Mouse (Mus musculus) heart, embryonic 11.5 days (tissue): ENCODE results near the gene Slc22a17. TPM values are rescaled to one million over a fixed set of nuclear protein-coding genes. Genes with fewer than 3 reads are reported as not detected.

ENCODE experiments used
- ATAC-seq: fragments of 200-750 bp; cut with Nextera tagmentation; replicated peaks from 2 replicates; pipeline ENCODE4 v1.8.0; 2017; ENCODE audit warnings: moderate library complexity; ENCODE audit not compliant: insufficient number of reproducible peaks, low FRiP score, low TSS enrichment
- H3K27ac ChIP-seq: fragments of 300-500 bp; sonication (generic); 2 replicates; pipeline ENCODE4 v1.5.1; 2014; ENCODE audit warnings: mild to moderate bottlenecking, low read depth, low read length
- H3K27me3 ChIP-seq: fragments of 300-500 bp; sonication (generic); 2 replicates; pipeline ENCODE4 v1.6.1; 2014; ENCODE audit warnings: mild to moderate bottlenecking, low read length, mixed read lengths; ENCODE audit not compliant: control insufficient read depth, insufficient read depth
- H3K36me3 ChIP-seq: fragments of 300-500 bp; sonication (generic); 2 replicates; pipeline ENCODE4 v1.6.1; 2014; ENCODE audit warnings: mild to moderate bottlenecking, low read length, moderate library complexity, mixed read lengths; ENCODE audit not compliant: control insufficient read depth, insufficient read depth
- H3K4me1 ChIP-seq: fragments of 300-500 bp; sonication (generic); 2 replicates; pipeline ENCODE4 v1.6.1; 2014; ENCODE audit warnings: low read length; ENCODE audit not compliant: control insufficient read depth, insufficient read depth
- H3K4me2 ChIP-seq: fragments of 300-500 bp; sonication (generic); 2 replicates; pipeline ENCODE4 v1.6.1; 2014; ENCODE audit warnings: mild to moderate bottlenecking, moderate library complexity
- H3K4me3 ChIP-seq: fragments of 300-500 bp; sonication (generic); 2 replicates; pipeline ENCODE4 v1.5.1; 2014; ENCODE audit warnings: low read depth, low read length
- H3K9ac ChIP-seq: fragments of 300-500 bp; sonication (generic); 2 replicates; pipeline ENCODE4 v1.6.1; 2014; ENCODE audit warnings: mild to moderate bottlenecking, low read depth, low read length, moderate library complexity
- H3K9me3 ChIP-seq: fragments of 300-500 bp; sonication (generic); replicated peaks from 2 replicates; pipeline ENCODE4 v1.6.1; 2016; ENCODE audit warnings: low read length; ENCODE audit not compliant: control insufficient read depth
- WGBS: fragments of 180-500 bp; shearing (Covaris S2); extraction: QIAGEN DNeasy Blood & Tissue Kit; methylation state at CpG from one replicate; pipeline ENCODE4 v1.1.7; 2014; ENCODE audit not compliant: insufficient replicate concordance; 5-methylcytosine and 5-hydroxymethylcytosine counted together
- polyA plus RNA-seq: library from polyadenylated mRNA; unstranded; fragments of >200 nt; fragmentation: Nextera tagmentation; extraction: Ambion mirVana; gene quantifications from 2 replicates; pipeline ENCODE4 v1.2.1, GENCODE M21; 2014

The Slc22a17 gene
- polyA plus RNA-seq, 1 experiment from 2014 or later, result 26.0 TPM

- Histone ChIP-seq H3K4me2 (no peak overlapping the region), H3K27ac (no peak overlapping the region), H3K9ac (no peak overlapping the region), H3K4me3 (no peak overlapping the region), H3K9me3 (no peaks in the 10 kb centered on the region), H3K36me3 (no peaks in the 10 kb centered on the region), H3K27me3 (no peaks in the 10 kb centered on the region), H3K4me1 (no peaks in the 10 kb centered on the region)
- ATAC-seq, result no peak
- 60% methylated on average over 3 of the region's 3 CpGs for WGBS
These were observed 46.7 kb downstream of the Slc22a17 start for GRCm38 (mm10) chr14:54866268-54866667.

GRCm38 (mm10) chr14:54865626-54866025 is 47.3 kb downstream of the Slc22a17 start:
- Histone ChIP-seq H3K9ac (no peak overlapping the region), H3K27ac (no peak overlapping the region), H3K4me2 (no peak overlapping the region), H3K36me3 (no peaks in the 10 kb centered on the region), H3K4me1 (no peaks in the 10 kb centered on the region), H3K9me3 (no peaks in the 10 kb centered on the region), H3K27me3 (no peaks in the 10 kb centered on the region), H3K4me3 (no peak overlapping the region)
- no peak for ATAC-seq
- 71% methylated on average over 5 of the region's 5 CpGs for WGBS

GRCm38 (mm10) chr14:54864313-54865036 is 48.5 kb downstream of the Slc22a17 start:
- peak overlapping the region; percentile 68; the same call in 1 of the 2 replicates for H3K27ac ChIP-seq
- no peak for ATAC-seq
- peak overlapping the region; percentile 91 for H3K4me2 ChIP-seq
- H3K9me3 ChIP-seq, result no peaks in the 10 kb centered on the region
- H3K4me1 ChIP-seq, result no peaks in the 10 kb centered on the region
- no peaks in the 10 kb centered on the region for H3K36me3 ChIP-seq
- H3K27me3 ChIP-seq, result no peaks in the 10 kb centered on the region
- WGBS, result 15% methylated on average over 21 of the region's 21 CpGs
- H3K9ac ChIP-seq, result peak overlapping the region; percentile 89
- H3K4me3 ChIP-seq, result peak overlapping the region; percentile 87

GRCm38 (mm10) chr14:54863501-54864312 is 49.2 kb downstream of the Slc22a17 start:
- Histone ChIP-seq H3K36me3 (no peaks in the 10 kb centered on the region), H3K27ac (peak overlapping the region; percentile 75), H3K4me2 (peak overlapping the region; percentile 91), H3K4me3 (peak overlapping the region; percentile 87), H3K4me1 (no peaks in the 10 kb centered on the region), H3K9ac (peak overlapping the region; percentile 89), H3K27me3 (no peaks in the 10 kb centered on the region), H3K9me3 (no peaks in the 10 kb centered on the region)
- ATAC-seq, result peak; percentile 100
- WGBS, result under 1% methylated on average over 48 of the region's 56 CpGs

- Histone ChIP-seq H3K27ac (no peak overlapping the region), H3K9me3 (no peaks in the 10 kb centered on the region), H3K4me1 (no peaks in the 10 kb centered on the region), H3K36me3 (no peaks in the 10 kb centered on the region), H3K9ac (no peak overlapping the region), H3K27me3 (no peaks in the 10 kb centered on the region), H3K4me3 (no peak overlapping the region), H3K4me2 (no peak overlapping the region)
- ATAC-seq, result no peak
- 35% methylated on average over 2 of the region's 2 CpGs for WGBS
These were observed 52.4 kb downstream of the Slc22a17 start for GRCm38 (mm10) chr14:54860511-54860910.

- H3K4me2 ChIP-seq, result no peak overlapping the region
- no peak overlapping the region for H3K9ac ChIP-seq
- H3K27ac ChIP-seq, result no peak overlapping the region
- H3K36me3 ChIP-seq, result peaks cover 4% of the 10 kb centered on the region
- H3K4me1 ChIP-seq, result no peaks in the 10 kb centered on the region
- 79% methylated on average over 9 of the region's 9 CpGs for WGBS
- no peak overlapping the region for H3K4me3 ChIP-seq
- no peaks in the 10 kb centered on the region for H3K27me3 ChIP-seq
- no peak for ATAC-seq
- no peaks in the 10 kb centered on the region for H3K9me3 ChIP-seq
These were observed 55.0 kb downstream of the Slc22a17 start for GRCm38 (mm10) chr14:54857891-54858290.

- H3K9me3 ChIP-seq, result no peaks in the 10 kb centered on the region
- no peak for ATAC-seq
- no peaks in the 10 kb centered on the region for H3K4me1 ChIP-seq
- H3K27me3 ChIP-seq, result no peaks in the 10 kb centered on the region
- no peak overlapping the region for H3K4me3 ChIP-seq
- H3K9ac ChIP-seq, result no peak overlapping the region
- no peak overlapping the region for H3K4me2 ChIP-seq
- 73% methylated on average over 7 of the region's 7 CpGs for WGBS
- no peak overlapping the region for H3K27ac ChIP-seq
- H3K36me3 ChIP-seq, result peaks cover 4% of the 10 kb centered on the region
These were observed 56.2 kb downstream of the Slc22a17 start for GRCm38 (mm10) chr14:54856703-54857102.
